Mouse (Mus musculus): ENCODE results near the gene Esrp2. TPM values are rescaled to one million over a fixed set of nuclear protein-coding genes. Genes with fewer than 3 reads are reported as not detected.

The Esrp2 gene
- 1.0 TPM for total RNA-seq (2023)

GRCm38 (mm10) chr8:106136156-106137130 is at the start of gene Esrp2:
Esrp2 (minus strand) TSS chr8:106136974.

DNA sequence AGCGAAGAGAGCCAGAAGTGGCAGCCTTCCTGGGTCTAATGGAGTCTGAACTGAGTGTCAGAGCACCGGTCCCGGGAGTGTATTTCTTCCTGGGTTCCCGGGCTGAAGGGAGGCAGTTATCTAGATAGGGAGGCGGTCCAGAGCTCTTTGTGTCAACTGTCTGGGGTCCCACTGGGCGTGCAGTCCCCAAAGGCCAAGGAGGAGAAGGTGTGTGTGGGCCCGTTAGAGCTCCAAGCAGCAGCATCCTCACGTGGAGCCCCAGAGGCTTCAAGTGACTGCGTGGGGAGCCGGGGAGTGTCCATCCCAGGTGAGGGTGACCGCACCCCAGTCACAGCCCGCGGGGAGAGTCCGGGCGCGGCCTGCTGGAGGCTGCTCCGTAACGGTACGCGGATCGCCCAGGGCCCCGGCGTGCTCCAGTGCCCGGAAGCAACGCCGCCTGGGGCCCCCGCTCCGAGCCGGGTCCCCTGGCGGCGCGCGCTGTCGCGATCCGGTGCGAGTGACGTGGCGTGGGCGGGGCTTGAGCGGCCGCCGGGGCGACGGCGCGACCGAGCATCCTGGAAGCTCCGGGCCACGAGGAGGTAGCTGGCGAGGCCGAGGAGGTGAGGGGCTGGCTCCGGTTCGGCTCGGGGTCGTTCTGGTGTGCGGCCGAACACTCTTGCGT is 31.7 kb upstream of the Esrp2 start, which contains the start of gene Slc7a6:
Gene Slc7a6, plus strand, starts transcription at position 502 of the 661 bp plus-strand sequence.

GRCm38 (mm10) chr8:106149801-106150652 is 13.3 kb upstream of the Esrp2 start, which contains the start of gene Pla2g15:
Pla2g15 (plus strand) TSS chr8:106150399.

Other genes with a start within 250 kb of the Esrp2 start
- not detected for gene Nrn1l, start 243.4 kb downstream of the Esrp2 start, total RNA-seq (2023)
- gene Pskh1, start 236.5 kb downstream of the Esrp2 start, total RNA-seq (2023): 20.7 TPM
- 3.0 TPM for gene Ctrl, start 203.1 kb downstream of the Esrp2 start, total RNA-seq (2023)
- 130 TPM for gene Psmb10, start 198.5 kb downstream of the Esrp2 start, total RNA-seq (2023)
- gene Lcat, start 193.6 kb downstream of the Esrp2 start, total RNA-seq (2023): not detected
- gene Slc12a4, start 170.9 kb downstream of the Esrp2 start, total RNA-seq (2023): 14.6 TPM
- not detected for gene Dpep3, start 157.5 kb downstream of the Esrp2 start, total RNA-seq (2023)
- 10.1 TPM for gene Dus2, start 145.6 kb downstream of the Esrp2 start, total RNA-seq (2023)
- not detected for gene Dpep2nb, start 131.0 kb downstream of the Esrp2 start, total RNA-seq (2023)
- 5.2 TPM for gene Ddx28, start 125.1 kb downstream of the Esrp2 start, total RNA-seq (2023)
- 198 TPM for gene Nfatc3, start 78.1 kb downstream of the Esrp2 start, total RNA-seq (2023)
- gene Pla2g15, start 13.4 kb upstream of the Esrp2 start, total RNA-seq (2023): 6.0 TPM
- gene Slc7a6, start 31.9 kb upstream of the Esrp2 start, total RNA-seq (2023): 49.9 TPM
- gene Slc7a6os, start 74.0 kb upstream of the Esrp2 start, total RNA-seq (2023): 66.5 TPM
- 26.6 TPM for gene Prmt7, start 74.0 kb upstream of the Esrp2 start, total RNA-seq (2023)
- 0.41 TPM for gene Smpd3, start 201.0 kb upstream of the Esrp2 start, total RNA-seq (2023)